Mouse (Mus musculus): ENCODE results near the gene Mff. TPM values are rescaled to one million over a fixed set of nuclear protein-coding genes. Genes with fewer than 3 reads are reported as not detected.
A peak's percentile ranks its signal among the peaks of the same experiment; 100 is the strongest.

Mff gene
- polyA plus RNA-seq, 1 experiment from 2014 or later, result 462 TPM

GRCm38 (mm10) chr1:82783559-82783958 lies 58.9 kb downstream of the Mff start:
- H3K4me2 ChIP-seq (ENCODE audit: low read length), result no peak overlapping the region
- H3K9ac ChIP-seq (ENCODE audit: low read length), result no peak overlapping the region
- H3K4me1 ChIP-seq (ENCODE audit: control insufficient read depth, insufficient read depth, low read length), result no peaks in the 10 kb centered on the region
- ATAC-seq (no peak), DNase-seq (ENCODE audit: low spot score) (no peak)
- H3K4me3 ChIP-seq (ENCODE audit: low read depth, low read length), result no peak overlapping the region
- H3K27ac ChIP-seq (ENCODE audit: low read depth, low read length), result no peak overlapping the region
- H3K27me3 ChIP-seq (replicated peaks; ENCODE audit: control insufficient read depth, insufficient read depth, low read length), result no peaks in the 10 kb centered on the region
- H3K36me3 ChIP-seq (ENCODE audit: control insufficient read depth, insufficient read depth, low read length), result no peaks in the 10 kb centered on the region
- H3K9me3 ChIP-seq (replicated peaks; ENCODE audit: control insufficient read depth, low read length), result no peaks in the 10 kb centered on the region
- WGBS, result 73% methylated on average over 3 of the region's 3 CpGs

GRCm38 (mm10) chr1:82785546-82785945 lies 60.9 kb downstream of the Mff start:
- Histone ChIP-seq H3K27me3 (replicated peaks; ENCODE audit: control insufficient read depth, insufficient read depth, low read length) (no peaks in the 10 kb centered on the region), H3K4me2 (ENCODE audit: low read length) (no peak overlapping the region), H3K36me3 (ENCODE audit: control insufficient read depth, insufficient read depth, low read length) (no peaks in the 10 kb centered on the region), H3K9ac (ENCODE audit: low read length) (no peak overlapping the region), H3K9me3 (replicated peaks; ENCODE audit: control insufficient read depth, low read length) (no peaks in the 10 kb centered on the region), H3K4me3 (ENCODE audit: low read depth, low read length) (no peak overlapping the region), H3K4me1 (ENCODE audit: control insufficient read depth, insufficient read depth, low read length) (no peaks in the 10 kb centered on the region), H3K27ac (ENCODE audit: low read depth, low read length) (no peak overlapping the region)
- DNase-seq (ENCODE audit: low spot score) (no peak), ATAC-seq (no peak)
- 83% methylated on average over 6 of the region's 6 CpGs for WGBS

GRCm38 (mm10) chr1:82787414-82787813 lies 62.7 kb downstream of the Mff start:
- ATAC-seq, result peak; percentile 83
- Histone ChIP-seq H3K9ac (ENCODE audit: low read length) (no peak overlapping the region), H3K36me3 (ENCODE audit: control insufficient read depth, insufficient read depth, low read length) (no peaks in the 10 kb centered on the region), H3K27ac (ENCODE audit: low read depth, low read length) (no peak overlapping the region), H3K27me3 (replicated peaks; ENCODE audit: control insufficient read depth, insufficient read depth, low read length) (no peaks in the 10 kb centered on the region), H3K4me3 (ENCODE audit: low read depth, low read length) (no peak overlapping the region), H3K9me3 (replicated peaks; ENCODE audit: control insufficient read depth, low read length) (no peaks in the 10 kb centered on the region), H3K4me1 (ENCODE audit: control insufficient read depth, insufficient read depth, low read length) (no peaks in the 10 kb centered on the region), H3K4me2 (ENCODE audit: low read length) (no peak overlapping the region)
- 2% methylated on average over 2 of the region's 2 CpGs for WGBS
- peak; percentile 94 for DNase-seq (ENCODE audit: low spot score)

- no peaks in the 10 kb centered on the region for H3K36me3 ChIP-seq (ENCODE audit: control insufficient read depth, insufficient read depth, low read length)
- ATAC-seq (peak; percentile 71), DNase-seq (ENCODE audit: low spot score) (peak; percentile 78)
- no peak overlapping the region for H3K9ac ChIP-seq (ENCODE audit: low read length)
- peak overlapping the region; percentile 61 for H3K27ac ChIP-seq (ENCODE audit: low read depth, low read length)
- no peaks in the 10 kb centered on the region for H3K27me3 ChIP-seq (replicated peaks; ENCODE audit: control insufficient read depth, insufficient read depth, low read length)
- no peak overlapping the region for H3K4me2 ChIP-seq (ENCODE audit: low read length)
- WGBS, result 57% methylated on average over 7 of the region's 7 CpGs
- H3K4me3 ChIP-seq (ENCODE audit: low read depth, low read length), result no peak overlapping the region
- no peaks in the 10 kb centered on the region for H3K4me1 ChIP-seq (ENCODE audit: control insufficient read depth, insufficient read depth, low read length)
- no peaks in the 10 kb centered on the region for H3K9me3 ChIP-seq (replicated peaks; ENCODE audit: control insufficient read depth, low read length)
These were observed 63.4 kb downstream of the Mff start for GRCm38 (mm10) chr1:82788070-82788469.

GRCm38 (mm10) chr1:82791105-82791504 lies 66.4 kb downstream of the Mff start:
- WGBS, result 72% methylated on average over 11 of the region's 11 CpGs
- peak; percentile 55; the same call in 1 of the 2 replicates for ATAC-seq

GRCm38 (mm10) chr1:82792238-82792637 lies 67.5 kb downstream of the Mff start:
- ATAC-seq (no peak), DNase-seq (ENCODE audit: low spot score) (no peak)
- H3K4me3 ChIP-seq (ENCODE audit: low read depth, low read length), result no peak overlapping the region
- no peak overlapping the region for H3K9ac ChIP-seq (ENCODE audit: low read length)
- no peak overlapping the region for H3K4me2 ChIP-seq (ENCODE audit: low read length)
- no peaks in the 10 kb centered on the region for H3K4me1 ChIP-seq (ENCODE audit: control insufficient read depth, insufficient read depth, low read length)
- no peaks in the 10 kb centered on the region for H3K27me3 ChIP-seq (replicated peaks; ENCODE audit: control insufficient read depth, insufficient read depth, low read length)
- no peaks in the 10 kb centered on the region for H3K9me3 ChIP-seq (replicated peaks; ENCODE audit: control insufficient read depth, low read length)
- H3K27ac ChIP-seq (ENCODE audit: low read depth, low read length), result no peak overlapping the region
- WGBS, result 94% methylated on average over 6 of the region's 6 CpGs
- no peaks in the 10 kb centered on the region for H3K36me3 ChIP-seq (ENCODE audit: control insufficient read depth, insufficient read depth, low read length)

More at GRCm38 (mm10) chr1:82791105-82791504, 66.4 kb downstream of the Mff start:
- Histone ChIP-seq H3K4me2 (ENCODE audit: low read length) (no peak overlapping the region), H3K9me3 (replicated peaks; ENCODE audit: control insufficient read depth, low read length) (no peaks in the 10 kb centered on the region), H3K27ac (ENCODE audit: low read depth, low read length) (0 out of 2 replicates have a peak overlapping the region, but pooled peaks have one; percentile 52), H3K9ac (ENCODE audit: low read length) (no peak overlapping the region), H3K36me3 (ENCODE audit: control insufficient read depth, insufficient read depth, low read length) (no peaks in the 10 kb centered on the region), H3K4me3 (ENCODE audit: low read depth, low read length) (no peak overlapping the region), H3K4me1 (ENCODE audit: control insufficient read depth, insufficient read depth, low read length) (no peaks in the 10 kb centered on the region), H3K27me3 (replicated peaks; ENCODE audit: control insufficient read depth, insufficient read depth, low read length) (no peaks in the 10 kb centered on the region)
- peak; percentile 72 for DNase-seq (ENCODE audit: low spot score)

- H3K4me3 ChIP-seq (ENCODE audit: low read depth, low read length), result no peak overlapping the region
- no peak overlapping the region for H3K9ac ChIP-seq (ENCODE audit: low read length)
- H3K9me3 ChIP-seq (replicated peaks; ENCODE audit: control insufficient read depth, low read length), result no peaks in the 10 kb centered on the region
- DNase-seq (ENCODE audit: low spot score) (no peak), ATAC-seq (no peak)
- no peaks in the 10 kb centered on the region for H3K36me3 ChIP-seq (ENCODE audit: control insufficient read depth, insufficient read depth, low read length)
- H3K4me1 ChIP-seq (ENCODE audit: control insufficient read depth, insufficient read depth, low read length), result no peaks in the 10 kb centered on the region
- no peak overlapping the region for H3K27ac ChIP-seq (ENCODE audit: low read depth, low read length)
- H3K4me2 ChIP-seq (ENCODE audit: low read length), result no peak overlapping the region
- H3K27me3 ChIP-seq (replicated peaks; ENCODE audit: control insufficient read depth, insufficient read depth, low read length), result no peaks in the 10 kb centered on the region
- 92% methylated on average over 3 of the region's 3 CpGs for WGBS
These were observed 68.4 kb downstream of the Mff start for GRCm38 (mm10) chr1:82793110-82793509.

- H3K9ac ChIP-seq (ENCODE audit: low read length), result no peak overlapping the region
- H3K4me3 ChIP-seq (ENCODE audit: low read depth, low read length), result no peak overlapping the region
- DNase-seq (ENCODE audit: low spot score) (peak; percentile 34), ATAC-seq (0 out of 2 replicates have a peak, but pooled peaks have one; percentile 35)
- 50% methylated on average over 4 of the region's 4 CpGs for WGBS
- H3K9me3 ChIP-seq (replicated peaks; ENCODE audit: control insufficient read depth, low read length), result no peaks in the 10 kb centered on the region
- no peaks in the 10 kb centered on the region for H3K27me3 ChIP-seq (replicated peaks; ENCODE audit: control insufficient read depth, insufficient read depth, low read length)
- no peak overlapping the region for H3K27ac ChIP-seq (ENCODE audit: low read depth, low read length)
- no peak overlapping the region for H3K4me2 ChIP-seq (ENCODE audit: low read length)
- H3K4me1 ChIP-seq (ENCODE audit: control insufficient read depth, insufficient read depth, low read length), result no peaks in the 10 kb centered on the region
- no peaks in the 10 kb centered on the region for H3K36me3 ChIP-seq (ENCODE audit: control insufficient read depth, insufficient read depth, low read length)
These were observed 69.3 kb downstream of the Mff start for GRCm38 (mm10) chr1:82793986-82794385.

GRCm38 (mm10) chr1:82795211-82795610 lies 70.5 kb downstream of the Mff start:
- Histone ChIP-seq H3K4me1 (ENCODE audit: control insufficient read depth, insufficient read depth, low read length) (no peaks in the 10 kb centered on the region), H3K27me3 (replicated peaks; ENCODE audit: control insufficient read depth, insufficient read depth, low read length) (no peaks in the 10 kb centered on the region), H3K4me3 (ENCODE audit: low read depth, low read length) (no peak overlapping the region), H3K36me3 (ENCODE audit: control insufficient read depth, insufficient read depth, low read length) (no peaks in the 10 kb centered on the region), H3K9me3 (replicated peaks; ENCODE audit: control insufficient read depth, low read length) (no peaks in the 10 kb centered on the region), H3K27ac (ENCODE audit: low read depth, low read length) (no peak overlapping the region), H3K4me2 (ENCODE audit: low read length) (no peak overlapping the region), H3K9ac (ENCODE audit: low read length) (no peak overlapping the region)
- WGBS, result 92% methylated on average over 2 of the region's 2 CpGs
- DNase-seq (ENCODE audit: low spot score) (no peak), ATAC-seq (no peak)
